Mouse (Mus musculus) E14TG2a.4 (cell line): ENCODE data around the gene Rab1b.

Experiments used
- CTCF ChIP-seq: conservative IDR thresholded peaks from 2 replicates; pipeline ENCODE4 v1.5.1; 2014; ENCODE audit warnings: low read length
- NANOG ChIP-seq: IDR thresholded peaks from 2 replicates; pipeline ENCODE4 v1.6.1; 2014; ENCODE audit warnings: borderline replicate concordance, low read length, mixed read lengths
- POU5F1 ChIP-seq: IDR thresholded peaks from 2 replicates; pipeline ENCODE4 v1.6.1; 2014; ENCODE audit warnings: low read length, borderline replicate concordance

GRCm38 (mm10) chr19:5051515-5051914, 55.4 kb downstream of the Rab1b start:
- TF ChIP-seq CTCF: no peak
- TF ChIP-seq POU5F1: no peak
- no peak for TF ChIP-seq NANOG
